Mouse (Mus musculus): ENCODE results near the gene Gm49486. TPM values are rescaled to one million over a fixed set of nuclear protein-coding genes. Genes with fewer than 3 reads are reported as not detected.

Gm49486 gene
- polyA plus RNA-seq, 1 experiment: not detected

DNA sequence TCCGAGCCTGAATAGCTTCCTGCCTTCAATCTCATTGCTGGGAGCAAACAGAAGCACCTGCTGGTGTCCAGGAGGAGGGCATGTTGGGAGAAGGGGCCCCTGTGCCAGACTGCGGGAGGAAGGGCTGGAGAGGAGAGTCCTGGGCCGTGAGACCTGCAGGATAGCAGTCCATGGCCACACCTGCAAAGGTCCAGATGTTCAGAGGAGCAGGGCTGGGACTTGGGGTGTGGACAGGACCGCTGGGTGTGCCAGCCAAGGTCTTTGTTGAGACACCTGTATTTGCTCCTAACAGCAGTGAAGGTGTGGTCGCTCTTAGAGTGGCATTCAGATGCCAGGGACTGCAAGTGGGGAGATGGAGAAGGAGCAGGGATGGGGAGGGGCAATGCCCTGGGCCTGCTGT, 53.2 kb downstream of the Gm49486 start:
- Histone ChIP-seq H3K4me3 (replicated peaks) (no peak overlapping the region), H3K36me3 (replicated peaks; ENCODE audit: low read length) (peaks cover 23% of the 10 kb centered on the region), H3K4me1 (peaks cover 19% of the 10 kb centered on the region), H3K9me3 (peaks cover 8% of the 10 kb centered on the region), H3K27me3 (replicated peaks) (peaks cover 6% of the 10 kb centered on the region)
- TF ChIP-seq FLI1 (IDR thresholded peaks at IDR 0.05; ENCODE audit: low read length) (no peak), GATA1 (IDR thresholded peaks at IDR 0.05; ENCODE audit: borderline replicate concordance, low read length) (no peak)

- no peak overlapping the region for H3K4me3 ChIP-seq (replicated peaks)
- H3K4me1 ChIP-seq: peaks cover 19% of the 10 kb centered on the region
- peaks cover 31% of the 10 kb centered on the region for H3K36me3 ChIP-seq (replicated peaks; ENCODE audit: low read length)
- H3K9me3 ChIP-seq: peaks cover 8% of the 10 kb centered on the region
- H3K27me3 ChIP-seq (replicated peaks): peaks cover 6% of the 10 kb centered on the region
- TF ChIP-seq FLI1 (IDR thresholded peaks at IDR 0.05; ENCODE audit: low read length): no peak
- no peak for TF ChIP-seq GATA1 (IDR thresholded peaks at IDR 0.05; ENCODE audit: borderline replicate concordance, low read length)
These were observed 54.2 kb downstream of the Gm49486 start for GRCm38 (mm10) chr15:79283371-79283770.

DNA sequence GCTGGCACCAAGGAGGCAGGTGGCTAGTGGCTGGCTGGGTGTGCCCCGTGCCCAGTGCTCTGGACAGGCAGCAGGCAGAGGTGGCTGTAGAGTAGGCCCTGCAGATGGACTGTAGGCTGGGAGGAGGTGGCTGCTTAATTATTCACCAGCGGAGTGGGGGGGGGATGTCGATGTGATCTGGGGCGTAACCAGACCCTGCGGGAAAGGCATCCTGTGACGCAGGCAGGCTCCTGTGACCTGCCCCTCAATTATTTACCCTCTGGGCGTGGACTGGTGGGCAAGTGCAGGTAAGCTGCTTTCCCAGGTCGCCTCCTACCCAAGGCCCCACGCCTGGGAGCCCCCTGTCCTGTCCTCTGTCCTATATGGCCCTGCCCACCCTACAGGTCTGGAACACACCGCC, 56.2 kb downstream of the Gm49486 start, which contains the start of gene Baiap2l2:
TSS of gene Baiap2l2 (minus strand) at position 139 of the 400 bp plus-strand sequence.
- Histone ChIP-seq H3K9me3 (no peaks in the 10 kb centered on the region), H3K27me3 (replicated peaks) (peaks cover 6% of the 10 kb centered on the region), H3K4me1 (peaks cover 15% of the 10 kb centered on the region), H3K36me3 (replicated peaks; ENCODE audit: low read length) (peaks cover 51% of the 10 kb centered on the region), H3K4me3 (replicated peaks) (no peak within 1 kb of the TSS)
- TF ChIP-seq FLI1 (IDR thresholded peaks at IDR 0.05; ENCODE audit: low read length) (no peak), GATA1 (IDR thresholded peaks at IDR 0.05; ENCODE audit: borderline replicate concordance, low read length) (no peak)

DNA sequence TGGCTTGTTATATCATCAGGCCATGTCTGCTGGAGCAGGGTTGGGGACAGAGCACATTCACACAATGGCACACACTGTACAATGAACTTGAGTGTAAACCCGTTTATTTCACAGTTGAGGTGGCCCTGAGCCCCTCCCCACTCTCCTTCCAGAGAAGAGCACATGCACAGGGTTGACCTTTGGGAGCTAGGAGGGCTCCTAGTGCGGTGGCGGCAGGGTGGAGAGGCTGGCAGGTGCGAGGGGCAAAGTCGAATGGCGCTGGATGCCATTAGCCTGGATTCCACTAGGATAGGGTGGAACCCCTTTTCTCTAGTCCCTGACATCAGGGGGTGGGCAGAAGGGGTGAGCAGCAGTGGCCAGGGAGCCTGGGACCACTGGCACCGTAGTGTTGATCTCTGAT, 57.0 kb downstream of the Gm49486 start:
- no peak for TF ChIP-seq FLI1 (IDR thresholded peaks at IDR 0.05; ENCODE audit: low read length)
- TF ChIP-seq GATA1 (IDR thresholded peaks at IDR 0.05; ENCODE audit: borderline replicate concordance, low read length): no peak
- peaks cover 57% of the 10 kb centered on the region for H3K36me3 ChIP-seq (replicated peaks; ENCODE audit: low read length)
- no peak overlapping the region for H3K4me3 ChIP-seq (replicated peaks)

GRCm38 (mm10) chr15:79287091-79287490, 57.9 kb downstream of the Gm49486 start:
- H3K9me3 ChIP-seq: no peaks in the 10 kb centered on the region
- H3K4me3 ChIP-seq (replicated peaks): no peak overlapping the region
- H3K4me1 ChIP-seq: no peaks in the 10 kb centered on the region; the same call in 1 of the 2 replicates
- H3K27me3 ChIP-seq (replicated peaks): peaks cover 6% of the 10 kb centered on the region
- peaks cover 66% of the 10 kb centered on the region for H3K36me3 ChIP-seq (replicated peaks; ENCODE audit: low read length)
- TF ChIP-seq FLI1 (IDR thresholded peaks at IDR 0.05; ENCODE audit: low read length) (no peak), GATA1 (IDR thresholded peaks at IDR 0.05; ENCODE audit: borderline replicate concordance, low read length) (no peak)

More for the DNA sequence above, 57.0 kb downstream of the Gm49486 start:
- Histone ChIP-seq H3K27me3 (replicated peaks) (peaks cover 6% of the 10 kb centered on the region), H3K4me1 (peaks cover 7% of the 10 kb centered on the region), H3K9me3 (no peaks in the 10 kb centered on the region)

GRCm38 (mm10) chr15:79288387-79288786, 59.2 kb downstream of the Gm49486 start:
- Histone ChIP-seq H3K27me3 (replicated peaks) (peaks cover 6% of the 10 kb centered on the region), H3K36me3 (replicated peaks; ENCODE audit: low read length) (peaks cover 79% of the 10 kb centered on the region)

DNA sequence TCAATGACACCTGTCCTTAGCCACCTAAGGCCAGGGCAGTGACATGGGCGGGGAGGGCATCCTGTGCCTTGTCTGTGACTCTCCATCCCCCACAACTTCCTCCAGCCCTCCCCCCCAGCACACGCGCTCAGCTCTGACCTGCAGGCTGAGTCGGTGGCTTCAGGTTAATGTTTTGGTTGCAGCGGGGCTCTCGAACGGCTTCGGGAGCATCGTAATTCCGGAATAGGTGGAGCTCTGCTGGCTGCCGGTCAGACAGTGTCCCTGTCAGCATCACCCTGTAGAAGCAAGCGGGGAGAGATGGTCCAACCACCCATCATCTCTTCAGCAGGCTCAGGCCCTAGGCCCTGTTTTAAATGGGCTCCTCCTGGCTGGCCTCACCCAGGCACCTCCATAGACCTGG, 60.2 kb downstream of the Gm49486 start:
- Histone ChIP-seq H3K4me3 (replicated peaks) (no peak overlapping the region), H3K4me1 (no peaks in the 10 kb centered on the region; the same call in 1 of the 2 replicates), H3K36me3 (replicated peaks; ENCODE audit: low read length) (peaks cover 88% of the 10 kb centered on the region), H3K27me3 (replicated peaks) (peaks cover 2% of the 10 kb centered on the region), H3K9me3 (no peaks in the 10 kb centered on the region)
- TF ChIP-seq FLI1 (IDR thresholded peaks at IDR 0.05; ENCODE audit: low read length) (no peak), GATA1 (IDR thresholded peaks at IDR 0.05; ENCODE audit: borderline replicate concordance, low read length) (no peak)

More at GRCm38 (mm10) chr15:79288387-79288786, 59.2 kb downstream of the Gm49486 start:
- Histone ChIP-seq H3K4me3 (replicated peaks) (no peak overlapping the region), H3K9me3 (no peaks in the 10 kb centered on the region), H3K4me1 (no peaks in the 10 kb centered on the region; the same call in 1 of the 2 replicates)
- TF ChIP-seq GATA1 (IDR thresholded peaks at IDR 0.05; ENCODE audit: borderline replicate concordance, low read length) (no peak), FLI1 (IDR thresholded peaks at IDR 0.05; ENCODE audit: low read length) (no peak)

DNA sequence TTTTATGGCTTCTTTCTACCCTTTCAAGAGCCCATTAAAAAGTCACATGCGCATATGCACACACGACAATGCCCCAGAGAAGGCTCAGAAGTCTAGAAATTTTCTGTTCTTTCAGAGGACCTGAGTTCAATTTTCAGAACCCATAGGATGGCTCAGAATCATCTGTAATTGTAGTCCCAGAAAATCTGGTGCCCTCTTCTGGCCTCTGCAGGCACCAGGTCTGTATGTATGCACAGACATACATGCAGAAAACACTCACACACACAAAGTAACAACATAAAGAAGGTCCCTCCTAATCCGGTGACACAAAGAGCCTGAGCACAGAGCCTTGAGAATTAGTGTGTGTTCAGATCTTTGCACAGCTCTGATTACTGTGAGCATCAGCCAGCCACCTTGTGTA, 61.1 kb downstream of the Gm49486 start:
- no peak overlapping the region for H3K4me3 ChIP-seq (replicated peaks)
- no peaks in the 10 kb centered on the region for H3K27me3 ChIP-seq (replicated peaks)
- H3K4me1 ChIP-seq: no peaks in the 10 kb centered on the region; the same call in 1 of the 2 replicates
- H3K36me3 ChIP-seq (replicated peaks; ENCODE audit: low read length): peaks cover 91% of the 10 kb centered on the region
- TF ChIP-seq GATA1 (IDR thresholded peaks at IDR 0.05; ENCODE audit: borderline replicate concordance, low read length) (no peak), FLI1 (IDR thresholded peaks at IDR 0.05; ENCODE audit: low read length) (no peak)
- H3K9me3 ChIP-seq: no peaks in the 10 kb centered on the region

GRCm38 (mm10) chr15:79292779-79293178, 63.6 kb downstream of the Gm49486 start:
- TF ChIP-seq FLI1 (IDR thresholded peaks at IDR 0.05; ENCODE audit: low read length) (no peak), GATA1 (IDR thresholded peaks at IDR 0.05; ENCODE audit: borderline replicate concordance, low read length) (no peak)
- Histone ChIP-seq H3K4me1 (no peaks in the 10 kb centered on the region; the same call in 1 of the 2 replicates), H3K9me3 (no peaks in the 10 kb centered on the region), H3K4me3 (replicated peaks) (no peak overlapping the region), H3K27me3 (replicated peaks) (no peaks in the 10 kb centered on the region), H3K36me3 (replicated peaks; ENCODE audit: low read length) (peaks cover 87% of the 10 kb centered on the region)

DNA sequence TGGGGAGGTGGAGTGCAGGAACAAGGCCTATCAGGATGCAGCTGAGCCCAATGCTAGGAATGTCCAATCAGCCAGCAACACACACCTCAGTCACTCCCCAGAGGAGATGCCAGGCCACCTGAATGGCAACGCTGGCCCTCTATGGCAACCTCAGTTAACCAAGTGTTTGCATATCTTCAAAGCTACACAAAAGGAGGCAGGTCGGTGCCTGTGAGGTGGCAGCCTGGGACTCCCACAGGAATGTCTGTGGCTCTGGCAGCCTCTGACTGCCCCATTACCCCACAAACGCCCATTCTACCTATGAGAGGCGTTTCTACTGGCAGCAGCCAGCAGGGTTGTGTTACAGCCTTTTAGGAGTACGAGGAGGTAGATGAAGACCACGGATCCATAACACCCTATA, 69.4 kb downstream of the Gm49486 start:
- no peaks in the 10 kb centered on the region for H3K27me3 ChIP-seq (replicated peaks)
- H3K9me3 ChIP-seq: no peaks in the 10 kb centered on the region
- H3K36me3 ChIP-seq (replicated peaks; ENCODE audit: low read length): peaks cover 90% of the 10 kb centered on the region
- H3K4me3 ChIP-seq (replicated peaks): no peak overlapping the region
- peaks cover 12% of the 10 kb centered on the region for H3K4me1 ChIP-seq
- TF ChIP-seq FLI1 (IDR thresholded peaks at IDR 0.05; ENCODE audit: low read length): no peak
- no peak for TF ChIP-seq GATA1 (IDR thresholded peaks at IDR 0.05; ENCODE audit: borderline replicate concordance, low read length)
